Mouse (Mus musculus) layer of hippocampus, postnatal 14 days (tissue): ENCODE measurements around the gene Tex264. TPM values are rescaled to one million over a fixed set of nuclear protein-coding genes. Genes with fewer than 3 reads are reported as not detected.

Experiments
- DNase-seq, 2 experiments: peaks; one replicate each; pipeline ENCODE4 v3.0.0; 2021 to 2022; ENCODE audit warnings: low spot score in 2 of 2, mixed read lengths in 1 of 2
- total RNA-seq, 2 experiments: library from RNA; stranded (reverse); gene quantifications; 2 replicates each; pipeline ENCODE4 v1.2.3; 2021

Tex264 gene
- total RNA-seq, 2 experiments from 2014 or later = 92.2 to 99.8 TPM

- peak in 1 of 2 experiments; percentile 45 for DNase-seq
Measured at GRCm38 (mm10) chr9:106610727-106611126, 75.0 kb downstream of the Tex264 start.

Other genes with a start within 250 kb of the Tex264 start
- 10 to 100 TPM; 10.3 to 11.5 TPM for gene Acy1, start 247.6 kb downstream of the Tex264 start, total RNA-seq
- 10 to 100 TPM in 1 of 2 experiments, 1 to 10 TPM in 1; 9.6 to 12.4 TPM for gene Abhd14b, start 238.5 kb downstream of the Tex264 start, total RNA-seq
- 10 to 100 TPM; 40.9 to 41.8 TPM for gene Abhd14a, start 238.2 kb downstream of the Tex264 start, total RNA-seq
- gene Pcbp4, start 232.6 kb downstream of the Tex264 start, total RNA-seq = 100 to 1,000 TPM; 181 to 195 TPM
- 1 to 10 TPM; 7.1 to 7.4 TPM for gene Gpr62, start 220.0 kb downstream of the Tex264 start, total RNA-seq
- gene Rrp9, start 210.0 kb downstream of the Tex264 start, total RNA-seq = 10 to 100 TPM; 31.5 to 37.0 TPM
- gene Parp3, start 209.0 kb downstream of the Tex264 start, total RNA-seq = 1 to 10 TPM; 3.2 to 5.1 TPM
- gene Iqcf1, start 186.0 kb downstream of the Tex264 start, total RNA-seq = not detected
- under 1 TPM in 1 of 2 experiments, not detected in 1; 0.67 TPM for gene Iqcf5, start 171.4 kb downstream of the Tex264 start, total RNA-seq
- not detected for gene Iqcf3, start 124.3 kb downstream of the Tex264 start, total RNA-seq
- gene Iqcf4, start 114.9 kb downstream of the Tex264 start, total RNA-seq = not detected
- gene Iqcf6, start 59.3 kb downstream of the Tex264 start, total RNA-seq = not detected
- gene Grm2, start 29.8 kb downstream of the Tex264 start, total RNA-seq = 10 to 100 TPM; 35.7 to 38.5 TPM
- 10 to 100 TPM; 18.7 to 20.5 TPM for gene Rad54l2, start 103.3 kb upstream of the Tex264 start, total RNA-seq
- gene Dcaf1, start 135.9 kb upstream of the Tex264 start, total RNA-seq = 10 to 100 TPM; 20.8 to 27.4 TPM
- 10 to 100 TPM; 48.2 to 51.2 TPM for gene Rbm15b, start 201.5 kb upstream of the Tex264 start, total RNA-seq
- gene Manf, start 206.1 kb upstream of the Tex264 start, total RNA-seq = 100 to 1,000 TPM; 130 to 156 TPM